ENCODE assay signal across 20 mouse cellular contexts in genomic region chr17:82171216-82171615, GRCm38 (mm10).
DNase-seq lines count a peak whose midpoint lies in the region; ATAC-seq and TF ChIP-seq lines count a peak whose summit lies in the region.
"Had no signal": no experiment of that assay in that cellular context is flagged by ENCODE, and none has a peak within 500 bp of the region (broad histone marks: within the 10 kb centered on the region; RNA-seq: fewer than 3 reads in every experiment).

No protein-coding gene starts in this region.

- 60% methylated on average over 1 of the region's 1 CpGs for WGBS in kidney, postnatal 0 days
- 65% methylated on average over 1 of the region's 1 CpGs for WGBS in kidney, adult 2 months
- WGBS in lung, adult 2 months = 60% methylated on average over 1 of the region's 1 CpGs

- no peak overlapping the region for H3K4me3 ChIP-seq in kidney, postnatal 0 days (replicated peaks; ENCODE audit: low read depth, low read length)
- H3K4me3 ChIP-seq in kidney, adult 2 months (ENCODE audit: insufficient read depth, low read depth, low read length) = no peak overlapping the region
- no peak overlapping the region for H3K4me3 ChIP-seq in lung, adult 2 months (replicated peaks; ENCODE audit: extremely low read depth, low read depth, low read length)

- no peak for TF ChIP-seq POLR2A in kidney, adult 2 months (IDR thresholded peaks at IDR 0.05; ENCODE audit: low read depth, low read length)
- no peak for TF ChIP-seq POLR2A in lung, adult 2 months (IDR thresholded peaks at IDR 0.05; ENCODE audit: borderline replicate concordance, extremely low read depth, low read depth, low read length)

- H3K9me3 ChIP-seq in kidney, postnatal 0 days (replicated peaks; ENCODE audit: low read length) = no peaks in the 10 kb centered on the region

- no peak overlapping the region for H3K27ac ChIP-seq in kidney, postnatal 0 days
- H3K27ac ChIP-seq in kidney, adult 2 months (ENCODE audit: insufficient read depth, low read depth, low read length) = no peak overlapping the region

- H3K36me3 ChIP-seq in kidney, postnatal 0 days (ENCODE audit: insufficient read depth, low read length) = no peaks in the 10 kb centered on the region
- H3K36me3 ChIP-seq in kidney, adult 2 months (ENCODE audit: control insufficient read depth, insufficient read depth, low read length) = no peaks in the 10 kb centered on the region
- H3K36me3 ChIP-seq: G1E had no signal

- no peak overlapping the region for H3K4me2 ChIP-seq in kidney, postnatal 0 days (ENCODE audit: low read length)

- no peaks in the 10 kb centered on the region for H3K27me3 ChIP-seq in kidney, postnatal 0 days (ENCODE audit: insufficient read depth, low read length)
- H3K27me3 ChIP-seq in kidney, adult 2 months (replicated peaks; ENCODE audit: control insufficient read depth, insufficient read depth, low read length) = no peaks in the 10 kb centered on the region; the same call in 1 of the 2 replicates
- H3K27me3 ChIP-seq: CH12.LX, Patski had no signal

- DNase-seq in kidney, postnatal 0 days (ENCODE audit: low spot score) = peak; percentile 52
- DNase-seq in kidney, adult 2 months = no peak
- peak; percentile 52 for DNase-seq in Muller cell, postnatal 12 days (ENCODE audit: inconsistent ontology term)
- no peak for DNase-seq in lung, adult 2 months
- DNase-seq: adrenal gland, adult 2 months; adrenal gland, adult 8-10 months; adrenal gland, postnatal 10 days; adrenal gland, postnatal 14 days; adrenal gland, postnatal 25 days; adrenal gland, postnatal 36 days; B cell, adult 2 months; cerebellum, adult 11 months; cerebellum, adult 11-12 months; cerebellum, adult 18-20 months; cerebellum, adult 2 months had no signal

- no peaks in the 10 kb centered on the region for H3K4me1 ChIP-seq in kidney, postnatal 0 days (replicated peaks; ENCODE audit: insufficient read depth, low read length)
- no peaks in the 10 kb centered on the region for H3K4me1 ChIP-seq in kidney, adult 2 months (ENCODE audit: control insufficient read depth, insufficient read depth, low read length)
- H3K4me1 ChIP-seq in lung, adult 2 months (ENCODE audit: control insufficient read depth, insufficient read depth, low read length) = no peaks in the 10 kb centered on the region

- H3K9ac ChIP-seq in kidney, postnatal 0 days (ENCODE audit: low read depth, low read length) = no peak overlapping the region

- no peak for TF ChIP-seq CTCF in kidney, postnatal 0 days (IDR thresholded peaks at IDR 0.05; ENCODE audit: low read depth)
- no peak for TF ChIP-seq CTCF in kidney, adult 2 months (conservative IDR thresholded peaks at IDR 0.05; ENCODE audit: insufficient read depth, insufficient read length, low read depth, low read length)
- TF ChIP-seq CTCF in lung, adult 2 months (IDR thresholded peaks at IDR 0.05; ENCODE audit: insufficient read depth, low read length) = no peak

- no peak for ATAC-seq in kidney, postnatal 0 days (replicated peaks; ENCODE audit: low FRiP score, low read depth)
- ATAC-seq: activated CD4-positive, CD25-positive, alpha-beta regulatory T cell, adult 4 months; CD4-positive, CD25-positive, alpha-beta regulatory T cell, adult 4 months; Patski had no signal

Comparison
In these comparisons a context has a peak if more than half of its experiments do, and no peak if none do; other contexts are left out.
1. DNase-seq: peak in kidney, postnatal 0 days (single experiment) and Muller cell, postnatal 12 days (single experiment); none in kidney, adult 2 months (single experiment) and lung, adult 2 months (single experiment).